Mouse (Mus musculus) heart, postnatal 0 days (tissue): Measurements from ENCODE around the gene Coq7. TPM values are rescaled to one million over a fixed set of nuclear protein-coding genes. Genes with fewer than 3 reads are reported as not detected.

Experiments
- ATAC-seq: fragments of 200-750 bp; cut with Nextera tagmentation; 2 replicates; pipeline ENCODE4 v1.8.0; 2017; ENCODE audit warnings: low read depth, moderate number of reproducible peaks, moderate library complexity; ENCODE audit not compliant: insufficient read depth
- DNase-seq: peaks from one replicate; pipeline ENCODE4 v3.0.0-alpha.2; 2016; ENCODE audit warnings: low spot score
- H3K27ac ChIP-seq: fragments of 300-500 bp; sonication (generic); 2 replicates; pipeline ENCODE4 v1.5.1; 2014; ENCODE audit warnings: low read depth, mild to moderate bottlenecking
- H3K27me3 ChIP-seq: fragments of 300-500 bp; sonication (generic); 2 replicates; pipeline ENCODE4 v1.6.1; 2014; ENCODE audit warnings: low read length, mixed read lengths; ENCODE audit not compliant: control insufficient read depth, insufficient read depth
- H3K36me3 ChIP-seq: fragments of 300-500 bp; sonication (generic); replicated peaks from 2 replicates; pipeline ENCODE4 v1.6.1; 2014; ENCODE audit warnings: low read length, mixed read lengths; ENCODE audit not compliant: control insufficient read depth, insufficient read depth
- H3K4me1 ChIP-seq: fragments of 300-500 bp; sonication (generic); 2 replicates; pipeline ENCODE4 v1.6.1; 2014; ENCODE audit warnings: antibody characterized with exemption; ENCODE audit not compliant: control insufficient read depth, insufficient read depth
- H3K4me2 ChIP-seq: fragments of 300-500 bp; sonication (generic); 2 replicates; pipeline ENCODE4 v1.6.1; 2014; ENCODE audit warnings: low read depth, mild to moderate bottlenecking, low read length, moderate library complexity
- H3K4me3 ChIP-seq: fragments of 300-500 bp; sonication (generic); 2 replicates; pipeline ENCODE4 v1.5.1; 2014; ENCODE audit warnings: low read depth, low read length
- H3K9ac ChIP-seq: fragments of 300-500 bp; sonication (generic); replicated peaks from 2 replicates; pipeline ENCODE4 v1.6.1; 2014; ENCODE audit warnings: low read depth, low read length, mixed read lengths
- H3K9me3 ChIP-seq: fragments of 300-500 bp; sonication (generic); replicated peaks from 2 replicates; pipeline ENCODE4 v1.6.1; 2016; ENCODE audit warnings: low read length; ENCODE audit not compliant: control insufficient read depth
- CTCF ChIP-seq: IDR thresholded peaks from 2 replicates; pipeline ENCODE4 v1.5.1; 2016; ENCODE audit warnings: antibody characterized with exemption, control low read depth, low read depth
- EP300 ChIP-seq: IDR thresholded peaks from 2 replicates; pipeline ENCODE4 v1.6.1; 2016; ENCODE audit warnings: antibody characterized with exemption, low read depth
- WGBS: fragments of 180-500 bp; shearing (Covaris S2); extraction: QIAGEN DNeasy Blood & Tissue Kit; methylation state at CpG from one replicate; pipeline ENCODE4 v1.1.7; 2014; 5-methylcytosine and 5-hydroxymethylcytosine counted together
- polyA plus RNA-seq: library from polyadenylated mRNA; unstranded; fragments of >200 nt; fragmentation: Nextera tagmentation; extraction: Ambion mirVana; gene quantifications from 2 replicates; pipeline ENCODE4 v1.2.1, GENCODE M21; 2015
- total RNA-seq: library from RNA; depleted of rRNA; stranded (reverse); fragments of >200 nt; gene quantifications from 2 replicates; pipeline ENCODE4 v1.2.3, GENCODE M21; 2014; ENCODE audit warnings: low replicate concordance

The Coq7 gene
- total and polyA plus RNA-seq, 2 experiments from 2014 or later, result 81.4 to 267 TPM

DNA sequence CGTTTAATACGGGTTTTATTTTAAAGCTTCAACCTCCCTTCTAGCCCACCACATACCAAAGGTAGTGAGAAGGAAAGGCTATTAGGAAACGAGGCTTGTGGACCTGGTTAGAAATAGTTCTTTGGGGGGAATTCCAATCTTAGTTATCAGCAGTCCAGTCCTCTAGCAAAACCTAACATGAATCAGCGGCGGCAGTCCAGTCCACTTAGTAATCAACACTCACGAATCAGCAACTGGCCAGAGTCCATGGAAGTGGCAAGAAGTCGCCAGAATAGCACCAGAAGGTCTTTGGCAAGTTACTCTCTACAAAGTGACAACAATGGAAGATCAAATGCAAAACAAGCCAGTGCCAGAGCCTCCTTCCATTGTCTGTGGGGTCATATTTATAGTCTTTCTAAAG lies 24.6 kb downstream of the Coq7 start:
- TF ChIP-seq CTCF (no peak), EP300 (no peak)
- H3K4me3 ChIP-seq, result no peak overlapping the region
- 0 out of 2 replicates have a peak, but pooled peaks cover 6% of the 10 kb centered on the region for H3K4me1 ChIP-seq
- DNase-seq (no peak), ATAC-seq (no peak)
- H3K27ac ChIP-seq, result no peak overlapping the region
- WGBS, result 33% methylated on average over 7 of the region's 7 CpGs
- no peaks in the 10 kb centered on the region for H3K27me3 ChIP-seq
- H3K9me3 ChIP-seq, result no peaks in the 10 kb centered on the region
- H3K4me2 ChIP-seq, result no peak overlapping the region
- H3K9ac ChIP-seq, result no peak overlapping the region
- H3K36me3 ChIP-seq, result no peaks in the 10 kb centered on the region

DNA sequence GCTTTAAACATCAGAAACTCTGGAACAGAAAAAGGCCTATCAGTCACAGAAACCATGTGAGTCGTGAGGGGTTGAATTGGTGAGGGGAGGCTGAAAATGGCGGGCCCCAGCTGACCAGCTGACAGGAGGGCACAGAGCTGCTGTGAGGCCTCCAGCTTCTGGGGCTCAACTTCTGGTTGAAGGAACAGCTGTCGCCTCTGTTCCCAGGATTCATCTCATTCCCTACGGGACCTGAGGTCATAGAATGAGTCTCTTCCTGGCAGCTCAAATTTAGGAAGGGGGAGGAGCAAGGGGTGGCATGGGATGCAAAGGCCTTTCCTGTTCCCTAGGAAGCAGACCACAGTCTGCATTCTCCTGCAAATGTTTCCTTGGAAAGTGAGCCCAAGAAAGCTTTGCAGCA lies 29.3 kb downstream of the Coq7 start:
- 59% methylated on average over 4 of the region's 4 CpGs for WGBS

DNA sequence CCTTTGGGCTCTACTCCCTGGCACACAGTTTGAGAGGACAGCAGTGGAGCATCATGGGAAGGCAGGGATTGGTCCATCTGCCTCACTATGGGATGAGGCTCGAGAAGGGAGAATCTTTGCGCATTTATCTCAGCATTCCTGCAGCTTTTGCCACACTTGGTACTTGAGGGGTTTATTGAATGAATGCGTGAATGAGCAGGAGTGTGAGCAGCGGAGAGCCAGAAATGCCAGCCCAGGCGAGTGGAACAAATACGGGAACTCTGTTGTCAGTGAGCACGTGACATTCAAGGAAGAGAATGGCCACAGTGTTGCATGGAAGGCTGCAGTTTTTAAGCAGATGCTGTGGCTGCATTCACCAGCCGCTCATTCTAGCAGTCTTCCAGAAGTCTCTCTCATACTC lies 30.8 kb downstream of the Coq7 start:
- H3K36me3 ChIP-seq, result no peaks in the 10 kb centered on the region
- no peak overlapping the region for H3K4me3 ChIP-seq
- no peak for TF ChIP-seq EP300
- TF ChIP-seq CTCF, result no peak
- no peak for ATAC-seq
- H3K9me3 ChIP-seq, result no peaks in the 10 kb centered on the region
- WGBS, result 65% methylated on average over 8 of the region's 8 CpGs
- no peaks in the 10 kb centered on the region for H3K27me3 ChIP-seq
- no peak overlapping the region for H3K4me2 ChIP-seq
- no peak for DNase-seq
- H3K27ac ChIP-seq, result no peak overlapping the region
- no peaks in the 10 kb centered on the region for H3K4me1 ChIP-seq
- H3K9ac ChIP-seq, result no peak overlapping the region

More for the DNA sequence above, 29.3 kb downstream of the Coq7 start:
- no peak for TF ChIP-seq CTCF
- TF ChIP-seq EP300, result no peak
- no peak; the same call in 1 of the 2 replicates for ATAC-seq
- no peak overlapping the region for H3K9ac ChIP-seq
- DNase-seq, result no peak
- H3K4me2 ChIP-seq, result no peak overlapping the region
- H3K36me3 ChIP-seq, result no peaks in the 10 kb centered on the region
- H3K27ac ChIP-seq, result no peak overlapping the region
- H3K9me3 ChIP-seq, result no peaks in the 10 kb centered on the region
- no peak overlapping the region for H3K4me3 ChIP-seq
- 0 out of 2 replicates have a peak, but pooled peaks cover 5% of the 10 kb centered on the region for H3K4me1 ChIP-seq
- no peaks in the 10 kb centered on the region for H3K27me3 ChIP-seq

DNA sequence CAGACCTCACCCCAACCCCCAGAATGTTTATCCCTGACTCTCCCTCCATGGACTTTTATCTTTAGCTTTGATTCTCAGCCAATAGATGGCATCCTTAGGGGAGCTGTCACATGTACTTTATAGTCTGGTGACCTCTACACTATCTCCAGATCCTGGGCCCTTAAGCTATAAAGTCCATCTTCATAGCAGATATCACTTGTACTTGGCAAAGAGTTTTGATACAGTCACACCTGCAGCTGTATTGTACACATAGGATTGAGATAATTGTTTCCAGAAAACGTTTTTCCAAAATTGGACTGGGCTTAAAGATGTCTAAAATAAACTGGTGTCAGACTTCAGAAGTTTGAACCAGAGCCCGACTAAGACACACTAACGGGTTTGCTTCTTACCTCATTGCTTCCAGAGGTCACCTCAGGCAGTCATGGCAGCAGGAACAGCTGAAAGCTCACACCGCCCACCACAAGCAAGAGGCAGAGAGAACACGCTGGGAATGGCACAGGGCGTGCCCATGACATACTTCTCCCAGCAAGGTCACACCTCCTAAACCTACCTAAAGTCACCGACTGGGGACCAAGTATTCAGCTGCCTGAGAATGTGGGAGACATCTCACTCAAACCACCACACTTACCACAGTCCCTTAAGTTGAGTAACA lies 33.2 kb downstream of the Coq7 start:
- WGBS, result 56% methylated on average over 7 of the region's 7 CpGs
- no peak overlapping the region for H3K4me2 ChIP-seq
- TF ChIP-seq EP300 (no peak), CTCF (no peak)
- H3K27me3 ChIP-seq, result no peaks in the 10 kb centered on the region
- no peaks in the 10 kb centered on the region for H3K36me3 ChIP-seq
- H3K4me1 ChIP-seq, result no peaks in the 10 kb centered on the region
- no peaks in the 10 kb centered on the region for H3K9me3 ChIP-seq
- DNase-seq (no peak), ATAC-seq (no peak)
- H3K27ac ChIP-seq, result no peak overlapping the region
- H3K4me3 ChIP-seq, result no peak overlapping the region
- no peak overlapping the region for H3K9ac ChIP-seq

DNA sequence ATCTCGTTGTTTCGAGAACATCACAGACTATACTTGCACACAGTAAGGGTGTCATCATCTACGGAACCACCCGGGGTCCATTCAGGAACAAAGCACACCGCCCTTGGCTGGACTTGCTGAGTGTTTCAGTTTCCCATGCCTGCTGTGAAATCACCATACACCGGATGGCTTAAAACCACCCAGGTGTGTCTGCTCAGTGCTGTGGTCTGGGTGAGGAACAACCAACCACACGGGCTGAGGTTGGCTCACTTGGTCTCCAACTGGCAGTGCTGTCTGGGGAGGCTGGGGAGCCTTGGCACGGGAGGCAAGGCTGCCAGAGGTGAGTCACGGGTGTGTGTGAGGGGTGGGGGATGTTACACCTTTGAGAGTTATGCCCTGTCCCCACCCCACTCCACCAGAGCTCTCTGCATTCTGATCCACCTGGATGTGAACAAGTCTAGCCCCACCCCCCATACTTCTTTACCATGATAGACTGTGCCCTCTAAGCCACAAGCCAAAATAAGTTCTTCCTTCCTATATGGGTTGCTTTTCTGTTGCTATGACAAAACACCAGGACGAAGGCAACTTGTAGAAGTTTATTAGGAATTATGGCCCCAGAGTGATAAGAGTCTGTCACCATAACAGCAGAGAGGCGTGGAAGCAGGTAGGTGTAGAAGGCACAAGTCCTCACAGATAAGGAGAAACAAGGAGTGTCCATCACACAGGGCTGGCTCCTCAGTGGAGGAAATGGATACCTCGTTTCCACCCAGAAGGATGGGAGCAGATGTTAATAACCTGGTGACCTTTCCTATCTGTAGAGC lies 34.0 kb downstream of the Coq7 start:
- no peak overlapping the region for H3K27ac ChIP-seq
- H3K9ac ChIP-seq, result no peak overlapping the region
- H3K4me1 ChIP-seq, result no peaks in the 10 kb centered on the region
- DNase-seq, result no peak
- no peaks in the 10 kb centered on the region for H3K27me3 ChIP-seq
- no peak overlapping the region for H3K4me3 ChIP-seq
- no peaks in the 10 kb centered on the region for H3K9me3 ChIP-seq
- 75% methylated on average over 12 of the region's 12 CpGs for WGBS
- no peaks in the 10 kb centered on the region for H3K36me3 ChIP-seq
- no peak for TF ChIP-seq EP300
- no peak for TF ChIP-seq CTCF
- ATAC-seq, result no peak
- no peak overlapping the region for H3K4me2 ChIP-seq
